ENCODE assay signal across 11 mouse cellular contexts in the genomic region with DNA sequence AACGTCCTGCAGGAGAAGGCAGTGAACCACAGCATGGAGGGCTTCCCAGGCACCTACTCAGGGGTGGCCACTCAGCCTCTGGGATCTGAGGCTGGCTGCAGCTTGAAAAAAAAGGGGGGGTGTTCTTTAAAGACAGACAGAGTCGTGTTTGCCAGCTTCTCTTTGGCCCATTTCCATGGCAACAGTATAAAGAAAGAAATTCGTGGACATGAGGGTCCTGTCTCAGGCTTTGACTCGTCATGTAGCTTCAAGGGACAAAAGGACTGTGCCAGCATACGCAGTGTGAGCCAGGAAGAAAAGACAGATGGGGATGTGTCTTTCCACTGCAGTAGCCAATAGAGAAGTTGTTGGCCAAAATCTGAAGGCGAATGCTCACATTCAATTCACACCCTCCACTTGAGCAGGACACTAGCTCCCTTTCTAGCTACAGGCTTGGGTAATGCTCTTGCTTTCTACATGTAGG. TPM values are rescaled to one million over a fixed set of nuclear protein-coding genes. Genes with fewer than 3 reads are reported as not detected.
DNase-seq lines count a peak whose midpoint lies in the region; ATAC-seq and TF ChIP-seq lines count a peak whose summit lies in the region.
"Had no signal": no experiment of that assay in that cellular context is flagged by ENCODE, and none has a peak within 500 bp of the region (broad histone marks: within the 10 kb centered on the region; RNA-seq: fewer than 3 reads in every experiment).

No protein-coding gene starts in this region.

- no peaks in the 10 kb centered on the region for H3K36me3 ChIP-seq in hindbrain, embryonic 12.5 days
- H3K36me3 ChIP-seq in midbrain, embryonic 16.5 days (ENCODE audit: control insufficient read depth, insufficient read depth, low read length), result no peaks in the 10 kb centered on the region
- no peaks in the 10 kb centered on the region for H3K36me3 ChIP-seq in liver, postnatal 0 days (replicated peaks; ENCODE audit: insufficient read depth, low read length)
- H3K36me3 ChIP-seq: heart, embryonic 13.5 days; stomach, embryonic 15.5 days had no signal

- intact Hi-C loops in gastrocnemius, adult 2 months (cut with DNase I), result loop anchor here (5.0 kb wide), 1 partner anchor 39 kb away; no protein-coding TSS in a partner anchor

- H3K9me3 ChIP-seq in hindbrain, embryonic 12.5 days (replicated peaks), result no peaks in the 10 kb centered on the region
- H3K9me3 ChIP-seq in midbrain, embryonic 16.5 days (replicated peaks; ENCODE audit: control insufficient read depth, low read length, poor library complexity, severe bottlenecking), result no peaks in the 10 kb centered on the region
- H3K9me3 ChIP-seq in liver, postnatal 0 days (ENCODE audit: low read length), result no peaks in the 10 kb centered on the region
- H3K9me3 ChIP-seq: heart, embryonic 13.5 days; stomach, embryonic 15.5 days had no signal

- 18% methylated on average over 6 of the region's 6 CpGs for WGBS in hindbrain, embryonic 12.5 days
- WGBS in midbrain, embryonic 16.5 days, result 10% methylated on average over 6 of the region's 6 CpGs
- 49% methylated on average over 6 of the region's 6 CpGs for WGBS in liver, postnatal 0 days (ENCODE audit: insufficient replicate concordance)

- no peak for TF ChIP-seq EP300 in liver, postnatal 0 days (IDR thresholded peaks at IDR 0.05; ENCODE audit: low read depth)

- DNase-seq in gastrocnemius, adult 2 months, result peak; percentile 19
- DNase-seq in gastrocnemius, adult 18-20 months (ENCODE audit: low spot score), result no peak
- DNase-seq in cerebellum, adult 9-11 months, result peak; percentile 84
- DNase-seq in adrenal gland, adult 18-20 months (ENCODE audit: low spot score in 2 of 2), result no peak
- DNase-seq in liver, postnatal 0 days, result no peak
- no peak for DNase-seq in adrenal gland, adult 2 months

- no peak overlapping the region for H3K4me2 ChIP-seq in hindbrain, embryonic 12.5 days (replicated peaks)
- H3K4me2 ChIP-seq in midbrain, embryonic 16.5 days (ENCODE audit: low read length), result peak overlapping the region; percentile 17; the same call in 1 of the 2 replicates
- no peak overlapping the region for H3K4me2 ChIP-seq in liver, postnatal 0 days (ENCODE audit: low read depth, low read length)
- H3K4me2 ChIP-seq: heart, embryonic 13.5 days; stomach, embryonic 15.5 days had no signal

- H3K9ac ChIP-seq in hindbrain, embryonic 12.5 days, result no peak overlapping the region
- H3K9ac ChIP-seq in midbrain, embryonic 16.5 days (ENCODE audit: low read depth, low read length), result no peak overlapping the region
- no peak overlapping the region for H3K9ac ChIP-seq in liver, postnatal 0 days (replicated peaks)
- H3K9ac ChIP-seq: heart, embryonic 13.5 days; stomach, embryonic 15.5 days had no signal

- ATAC-seq in hindbrain, embryonic 12.5 days (ENCODE audit: low FRiP score), result peak; percentile 90
- peak; percentile 90 for ATAC-seq in midbrain, embryonic 16.5 days
- ATAC-seq in liver, postnatal 0 days, result no peak

- no peaks in the 10 kb centered on the region for H3K27me3 ChIP-seq in hindbrain, embryonic 12.5 days
- H3K27me3 ChIP-seq in midbrain, embryonic 16.5 days (ENCODE audit: control insufficient read depth, insufficient read depth, low read depth, low read length), result no peaks in the 10 kb centered on the region
- no peaks in the 10 kb centered on the region for H3K27me3 ChIP-seq in liver, postnatal 0 days (ENCODE audit: insufficient read depth, low read length)
- H3K27me3 ChIP-seq: heart, embryonic 13.5 days; stomach, embryonic 15.5 days had no signal

- H3K27ac ChIP-seq in gastrocnemius, adult 2 months, result no peak overlapping the region
- peak overlapping the region; percentile 55; the same call in 1 of the 2 replicates for H3K27ac ChIP-seq in hindbrain, embryonic 12.5 days
- H3K27ac ChIP-seq in midbrain, embryonic 16.5 days (ENCODE audit: low read length), result peak overlapping the region; percentile 61
- no peak overlapping the region for H3K27ac ChIP-seq in liver, postnatal 0 days (ENCODE audit: low read depth)
- H3K27ac ChIP-seq: heart, embryonic 13.5 days; stomach, embryonic 15.5 days had no signal

- peaks cover 15% of the 10 kb centered on the region for H3K4me1 ChIP-seq in hindbrain, embryonic 12.5 days
- peaks cover 15% of the 10 kb centered on the region for H3K4me1 ChIP-seq in midbrain, embryonic 16.5 days (ENCODE audit: control insufficient read depth, insufficient read depth, low read length)
- no peaks in the 10 kb centered on the region for H3K4me1 ChIP-seq in liver, postnatal 0 days (ENCODE audit: insufficient read depth)
- H3K4me1 ChIP-seq: stomach, embryonic 15.5 days had no signal

- H3K4me3 ChIP-seq in gastrocnemius, adult 2 months, result no peak overlapping the region
- no peak overlapping the region for H3K4me3 ChIP-seq in hindbrain, embryonic 12.5 days
- H3K4me3 ChIP-seq in midbrain, embryonic 16.5 days (ENCODE audit: low read depth, low read length), result no peak overlapping the region
- H3K4me3 ChIP-seq in liver, postnatal 0 days (ENCODE audit: low read depth, low read length), result no peak overlapping the region
- H3K4me3 ChIP-seq: heart, embryonic 13.5 days; stomach, embryonic 15.5 days had no signal

- no peak for TF ChIP-seq CTCF in gastrocnemius, adult 2 months (IDR thresholded peaks at IDR 0.05)
- TF ChIP-seq CTCF in liver, postnatal 0 days (IDR thresholded peaks at IDR 0.05; ENCODE audit: low read depth), result no peak

RNA-seq across cellular contexts. Expression of a gene that starts 42.9 kb away (rescaled TPM):
- 1 to 10 TPM; 1.3 to 1.9 TPM for total RNA-seq in gastrocnemius, adult 2 months (2021)
- 1 to 10 TPM; 1.7 to 2.6 TPM for total RNA-seq in gastrocnemius, adult 18-20 months (2021)
- 4.2 and 4.7 TPM in 2 replicates for polyA plus RNA-seq in hindbrain, embryonic 12.5 days (2016; fragmentation: Nextera tagmentation; extraction: Ambion mirVana)
- 9.3 and 11.6 TPM in 2 replicates for polyA plus RNA-seq in midbrain, embryonic 16.5 days (2015; fragmentation: Nextera tagmentation; extraction: Ambion mirVana)
- total RNA-seq in adrenal gland, adult 18-20 months (2021), result 10 to 100 TPM in 1 of 2 experiments, 1 to 10 TPM in 1; 7.0 to 11.9 TPM
- 0.05 TPM in 1 of 2 replicates, not detected in the other for polyA plus RNA-seq in liver, postnatal 0 days (2015; fragmentation: Nextera tagmentation; extraction: Ambion mirVana)
- total RNA-seq in adrenal gland, adult 2 months (2021), result 10 to 100 TPM; 16.0 to 23.6 TPM
- polyA plus RNA-seq in adrenal gland, adult 2 months (2012; rRNA removed), result 8.5 and 11.9 TPM in 2 replicates
- total RNA-seq: liver, adult 2 months had no signal
- polyA plus RNA-seq: liver, adult 2 months had no signal

Comparison
In these comparisons a context has a peak if more than half of its experiments do, and no peak if none do; other contexts are left out.
1. DNase-seq: peak in gastrocnemius, adult 2 months (single experiment) and cerebellum, adult 9-11 months (single experiment); none in gastrocnemius, adult 18-20 months (single experiment), adrenal gland, adult 18-20 months (0 of 2), liver, postnatal 0 days (single experiment) and adrenal gland, adult 2 months (single experiment).
2. H3K27ac ChIP-seq: peak in hindbrain, embryonic 12.5 days (single experiment) and midbrain, embryonic 16.5 days (single experiment); none in gastrocnemius, adult 2 months (single experiment) and liver, postnatal 0 days (single experiment).